Mouse (Mus musculus) heart, embryonic 12.5 days (tissue): Measurements from ENCODE around the gene Daxx. TPM values are rescaled to one million over a fixed set of nuclear protein-coding genes. Genes with fewer than 3 reads are reported as not detected.

Source experiments
- ATAC-seq: fragments of 200-750 bp; cut with Nextera tagmentation; 2 replicates; pipeline ENCODE4 v1.8.0; 2017; ENCODE audit warnings: moderate TSS enrichment, moderate library complexity; ENCODE audit not compliant: insufficient number of reproducible peaks, low FRiP score
- H3K27ac ChIP-seq: fragments of 300-500 bp; sonication (generic); 2 replicates; pipeline ENCODE4 v1.5.1; 2016; ENCODE audit warnings: mild to moderate bottlenecking, moderate library complexity; ENCODE audit not compliant: poor library complexity, severe bottlenecking
- H3K27me3 ChIP-seq: fragments of 300-500 bp; sonication (generic); replicated peaks from 2 replicates; pipeline ENCODE4 v1.6.1; 2016; ENCODE audit warnings: mild to moderate bottlenecking, moderate library complexity
- H3K36me3 ChIP-seq: fragments of 300-500 bp; sonication (generic); 2 replicates; pipeline ENCODE4 v1.6.1; 2016; ENCODE audit warnings: mild to moderate bottlenecking, moderate library complexity
- H3K4me1 ChIP-seq: fragments of 300-500 bp; sonication (generic); replicated peaks from 2 replicates; pipeline ENCODE4 v1.6.1; 2016; ENCODE audit warnings: mild to moderate bottlenecking
- H3K4me2 ChIP-seq: fragments of 300-500 bp; sonication (generic); 2 replicates; pipeline ENCODE4 v1.6.1; 2016; ENCODE audit warnings: mild to moderate bottlenecking, moderate library complexity
- H3K4me3 ChIP-seq: fragments of 300-500 bp; sonication (generic); 2 replicates; pipeline ENCODE4 v1.5.1; 2016; ENCODE audit warnings: mild to moderate bottlenecking
- H3K9ac ChIP-seq: fragments of 300-500 bp; sonication (generic); 2 replicates; pipeline ENCODE4 v1.6.1; 2016; ENCODE audit warnings: mild to moderate bottlenecking, moderate library complexity
- H3K9me3 ChIP-seq: fragments of 300-500 bp; sonication (generic); replicated peaks from 2 replicates; pipeline ENCODE4 v1.6.1; 2016; ENCODE audit warnings: mild to moderate bottlenecking, moderate library complexity
- WGBS: fragments of 180-500 bp; shearing (Covaris S2); methylation state at CpG from one replicate; pipeline ENCODE4 v1.1.7; 2016; 5-methylcytosine and 5-hydroxymethylcytosine counted together
- polyA plus RNA-seq: library from polyadenylated mRNA; unstranded; fragments of >200 nt; fragmentation: Nextera tagmentation; extraction: Ambion mirVana; gene quantifications from 2 replicates; pipeline ENCODE4 v1.2.1, GENCODE M21; 2016

Daxx gene
- polyA plus RNA-seq, 1 experiment from 2014 or later: 39.0 TPM

DNA sequence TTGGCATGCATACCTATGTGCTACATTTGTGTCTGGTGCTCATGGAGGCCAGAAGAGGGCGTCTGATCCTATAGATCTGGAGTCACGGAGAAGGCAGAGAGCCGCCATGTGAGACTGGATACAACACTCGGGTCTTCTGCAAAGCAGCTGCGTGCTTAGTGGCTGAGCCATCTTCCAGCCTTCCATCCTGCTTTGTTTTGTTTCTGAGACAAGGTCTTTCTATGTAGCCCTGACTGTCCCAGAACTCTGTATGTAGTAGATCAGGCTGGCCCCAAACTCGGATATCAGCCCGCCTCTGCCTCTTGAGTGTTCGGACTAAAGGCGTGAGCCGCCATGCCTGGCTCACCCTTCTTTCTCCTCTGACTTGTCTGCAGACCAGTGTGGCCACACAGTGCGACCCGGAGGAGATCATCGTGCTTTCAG, 5.8 kb downstream of the Daxx start:
- no peak overlapping the region for H3K27ac ChIP-seq
- H3K4me1 ChIP-seq: peaks cover 38% of the 10 kb centered on the region
- H3K4me3 ChIP-seq: no peak overlapping the region
- H3K4me2 ChIP-seq: peak overlapping the region; percentile 79
- 0 out of 2 replicates have a peak overlapping the region, but pooled peaks have one; percentile 40 for H3K9ac ChIP-seq
- peaks cover 61% of the 10 kb centered on the region for H3K36me3 ChIP-seq
- ATAC-seq: no peak
- H3K27me3 ChIP-seq: no peaks in the 10 kb centered on the region
- no peaks in the 10 kb centered on the region for H3K9me3 ChIP-seq
- 69% methylated on average over 13 of the region's 13 CpGs for WGBS

- H3K4me1 ChIP-seq: peaks cover 37% of the 10 kb centered on the region
- WGBS: 0% methylated on average over 33 of the region's 34 CpGs
- H3K9ac ChIP-seq: peak within 1 kb of the TSS; percentile 78
- no peaks in the 10 kb centered on the region for H3K27me3 ChIP-seq
- H3K36me3 ChIP-seq: peaks cover 58% of the 10 kb centered on the region
- peak within 1 kb of the TSS; percentile 79 for H3K4me2 ChIP-seq
- H3K4me3 ChIP-seq: peak within 1 kb of the TSS; percentile 71
- no peaks in the 10 kb centered on the region for H3K9me3 ChIP-seq
- peak within 1 kb of the TSS; percentile 84 for H3K27ac ChIP-seq
- ATAC-seq: peak; percentile 87
Measured at GRCm38 (mm10) chr17:33915671-33916250, 6.5 kb downstream of the Daxx start, which contains the start of the genes Tapbp and Zbtb22. Tapbp (plus strand) TSS chr17:33915899. Zbtb22 (plus strand) TSS chr17:33915904.

GRCm38 (mm10) chr17:33916294-33916693, 7.1 kb downstream of the Daxx start:
- peak; percentile 35 for ATAC-seq
- under 1% methylated on average over 12 of the region's 20 CpGs for WGBS
- Histone ChIP-seq H3K4me1 (peaks cover 42% of the 10 kb centered on the region), H3K9me3 (no peaks in the 10 kb centered on the region), H3K4me2 (peak overlapping the region; percentile 79), H3K36me3 (peaks cover 54% of the 10 kb centered on the region), H3K4me3 (peak overlapping the region; percentile 71), H3K27me3 (no peaks in the 10 kb centered on the region), H3K9ac (peak overlapping the region; percentile 78), H3K27ac (peak overlapping the region; percentile 84)

GRCm38 (mm10) chr17:33916847-33917655, 7.8 kb downstream of the Daxx start:
- 70% methylated on average over 31 of the region's 31 CpGs for WGBS

GRCm38 (mm10) chr17:33917656-33918292, 8.6 kb downstream of the Daxx start:
- Histone ChIP-seq H3K36me3 (peaks cover 40% of the 10 kb centered on the region), H3K27ac (no peak overlapping the region), H3K4me2 (peak overlapping the region; percentile 94; the same call in 1 of the 2 replicates), H3K9me3 (no peaks in the 10 kb centered on the region), H3K27me3 (no peaks in the 10 kb centered on the region), H3K4me3 (no peak overlapping the region), H3K4me1 (peaks cover 42% of the 10 kb centered on the region), H3K9ac (no peak overlapping the region)
- WGBS: 82% methylated on average over 18 of the region's 18 CpGs
- no peak for ATAC-seq

More at GRCm38 (mm10) chr17:33916847-33917655, 7.8 kb downstream of the Daxx start:
- no peaks in the 10 kb centered on the region for H3K27me3 ChIP-seq
- H3K4me1 ChIP-seq: peaks cover 42% of the 10 kb centered on the region
- no peak overlapping the region for H3K27ac ChIP-seq
- no peak for ATAC-seq
- H3K4me2 ChIP-seq: peak overlapping the region; percentile 79
- H3K4me3 ChIP-seq: peak overlapping the region; percentile 71
- no peaks in the 10 kb centered on the region for H3K9me3 ChIP-seq
- peaks cover 47% of the 10 kb centered on the region for H3K36me3 ChIP-seq
- H3K9ac ChIP-seq: peak overlapping the region; percentile 69

GRCm38 (mm10) chr17:33918293-33919203, 9.3 kb downstream of the Daxx start:
- H3K36me3 ChIP-seq: peaks cover 33% of the 10 kb centered on the region
- peak overlapping the region; percentile 86; the same call in 1 of the 2 replicates for H3K9ac ChIP-seq
- H3K4me3 ChIP-seq: peak overlapping the region; percentile 75
- WGBS: 56% methylated on average over 37 of the region's 37 CpGs
- no peaks in the 10 kb centered on the region for H3K9me3 ChIP-seq
- no peak for ATAC-seq
- H3K4me2 ChIP-seq: peak overlapping the region; percentile 94
- peak overlapping the region; percentile 44; the same call in 1 of the 2 replicates for H3K27ac ChIP-seq
- no peaks in the 10 kb centered on the region for H3K27me3 ChIP-seq
- H3K4me1 ChIP-seq: peaks cover 42% of the 10 kb centered on the region

DNA sequence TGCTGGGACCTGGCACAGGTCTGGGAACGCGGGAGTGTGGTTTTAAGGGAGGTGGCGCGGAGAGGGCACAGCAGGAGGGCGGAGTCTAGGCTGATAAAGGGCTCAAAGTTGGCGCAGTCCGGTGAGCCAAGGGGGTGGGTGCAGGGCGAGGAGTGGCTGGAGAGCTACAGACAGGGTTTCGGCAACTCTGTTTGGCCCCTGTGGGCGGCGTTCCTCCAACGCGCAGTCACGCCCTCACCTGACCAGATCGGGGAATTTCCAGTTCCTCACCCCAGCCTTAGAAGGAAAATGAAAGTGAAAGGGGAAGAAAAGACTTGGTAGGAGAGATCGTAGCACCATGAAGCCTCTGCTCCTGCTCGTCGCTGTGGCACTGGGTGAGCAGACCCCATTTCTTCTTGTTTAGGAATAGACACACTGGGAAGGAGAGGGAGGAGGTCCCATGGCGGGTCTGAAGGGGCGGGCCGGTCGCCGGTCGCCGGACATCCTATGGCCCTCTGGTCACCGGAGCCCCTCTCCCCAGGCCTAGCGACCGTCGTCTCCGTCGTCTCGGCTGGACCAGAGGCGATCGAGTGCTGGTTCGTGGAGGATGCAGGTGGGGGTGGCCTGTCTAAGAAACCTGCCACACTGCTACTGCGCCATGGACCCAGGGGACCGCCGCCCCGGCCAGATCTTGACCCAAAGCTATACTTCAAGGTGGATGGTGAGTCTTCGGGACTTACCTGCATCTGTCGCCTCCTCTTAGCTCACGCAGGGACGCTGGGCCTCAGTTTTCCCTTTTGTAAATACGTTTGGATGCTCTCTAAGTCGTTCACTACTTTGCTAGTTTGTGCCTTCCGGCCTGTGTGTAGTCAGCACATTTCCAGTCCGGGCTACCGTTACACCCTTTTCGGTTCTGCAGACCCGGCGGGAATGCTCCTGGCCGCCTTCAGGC, 10.4 kb downstream of the Daxx start:
- WGBS: under 1% methylated on average over 52 of the region's 52 CpGs
- Histone ChIP-seq H3K4me3 (peak overlapping the region; percentile 75), H3K9ac (peak overlapping the region; percentile 86), H3K4me1 (peaks cover 41% of the 10 kb centered on the region), H3K36me3 (peaks cover 23% of the 10 kb centered on the region), H3K4me2 (peak overlapping the region; percentile 94), H3K9me3 (no peaks in the 10 kb centered on the region), H3K27me3 (no peaks in the 10 kb centered on the region), H3K27ac (peak overlapping the region; percentile 44)
- peak; percentile 65 for ATAC-seq

- peak overlapping the region; percentile 94 for H3K4me2 ChIP-seq
- peaks cover 34% of the 10 kb centered on the region for H3K4me1 ChIP-seq
- WGBS: under 1% methylated on average over 36 of the region's 36 CpGs
- H3K9me3 ChIP-seq: no peaks in the 10 kb centered on the region
- ATAC-seq: peak; percentile 36
- H3K27ac ChIP-seq: peak overlapping the region; percentile 44
- H3K9ac ChIP-seq: peak overlapping the region; percentile 86
- H3K36me3 ChIP-seq: peaks cover 24% of the 10 kb centered on the region
- peak overlapping the region; percentile 75 for H3K4me3 ChIP-seq
- H3K27me3 ChIP-seq: no peaks in the 10 kb centered on the region
Measured at GRCm38 (mm10) chr17:33920282-33921097, 11.3 kb downstream of the Daxx start.

DNA sequence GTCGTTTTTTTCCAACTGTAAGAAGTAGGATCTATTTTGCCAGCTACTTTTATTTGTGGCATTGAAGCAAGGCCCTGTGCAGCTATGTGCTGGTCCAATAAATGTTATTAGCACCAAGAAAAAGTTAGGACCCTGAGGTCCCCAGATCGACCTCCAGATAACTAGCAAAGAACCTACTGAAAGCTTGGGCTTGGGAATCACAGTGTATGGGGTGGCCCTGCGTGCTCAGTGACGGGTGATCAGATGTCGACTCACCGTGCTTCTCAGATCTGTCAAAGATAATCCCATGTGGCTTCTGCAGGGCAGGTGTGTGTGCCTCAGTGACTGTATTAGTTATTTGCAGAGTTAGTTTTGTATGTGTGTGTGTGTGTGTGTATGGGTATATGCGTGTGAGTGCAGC, 12.1 kb downstream of the Daxx start:
- H3K36me3 ChIP-seq: peaks cover 30% of the 10 kb centered on the region
- no peaks in the 10 kb centered on the region for H3K27me3 ChIP-seq
- no peaks in the 10 kb centered on the region for H3K9me3 ChIP-seq
- H3K9ac ChIP-seq: no peak overlapping the region
- WGBS: 85% methylated on average over 7 of the region's 7 CpGs
- no peak overlapping the region for H3K4me2 ChIP-seq
- ATAC-seq: no peak
- no peak overlapping the region for H3K27ac ChIP-seq
- H3K4me3 ChIP-seq: no peak overlapping the region
- peaks cover 34% of the 10 kb centered on the region for H3K4me1 ChIP-seq
